Mouse (Mus musculus) MEL (cell line): Measurements from ENCODE around the gene Celsr1. TPM values are rescaled to one million over a fixed set of nuclear protein-coding genes. Genes with fewer than 3 reads are reported as not detected.

ENCODE experiments used
- DNase-seq: peaks from one replicate; pipeline ENCODE4 v3.0.0; 2011; ENCODE audit warnings: low read depth, low spot score
- H3K27ac ChIP-seq: 2 replicates; pipeline ENCODE4 v1.5.1; 2012; ENCODE audit warnings: low read depth, mild to moderate bottlenecking, control low read depth, low read length, moderate library complexity; ENCODE audit not compliant: control insufficient read depth
- H3K27me3 ChIP-seq, 2 experiments: fragments of 150-350 bp in 1 of 2; sonication (generic) in 1 of 2; 2 replicates each; pipeline ENCODE4 v1.6.1; 2012; ENCODE audit warnings: low read length in 2 of 2, mild to moderate bottlenecking in 2 of 2, improper control_type of control experiment in 1 of 2, moderate library complexity in 1 of 2; ENCODE audit not compliant: insufficient read depth in 2 of 2, control insufficient read depth in 1 of 2
- H3K36me3 ChIP-seq, 2 experiments: 2 replicates each; pipeline ENCODE4 v1.6.1; 2012 to 2014; ENCODE audit warnings: low read length in 2 of 2, improper control_type of control experiment in 1 of 2, inconsistent platforms in 1 of 2, mild to moderate bottlenecking in 1 of 2; ENCODE audit not compliant: insufficient read depth in 2 of 2, control insufficient read depth in 1 of 2
- H3K4me1 ChIP-seq, 2 experiments: fragments of 150-350 bp in 1 of 2; sonication (generic) in 1 of 2; 2 replicates each; pipeline ENCODE4 v1.6.1; 2012; ENCODE audit warnings: low read length in 2 of 2, improper control_type of control experiment in 1 of 2, mild to moderate bottlenecking in 1 of 2; ENCODE audit not compliant: insufficient read depth in 2 of 2, control insufficient read depth in 1 of 2
- H3K4me3 ChIP-seq, 2 experiments: fragments of 150-350 bp in 1 of 2; sonication (generic) in 1 of 2; 2 replicates each; pipeline ENCODE4 v1.5.1; 2012; ENCODE audit warnings: low read depth in 2 of 2, low read length in 2 of 2, mild to moderate bottlenecking in 2 of 2, moderate library complexity in 2 of 2, control low read depth in 1 of 2, improper control_type of control experiment in 1 of 2; ENCODE audit not compliant: control insufficient read depth in 1 of 2, insufficient read depth in 1 of 2
- H3K79me2 ChIP-seq: 2 replicates; pipeline ENCODE4 v1.6.1; 2012; ENCODE audit warnings: mild to moderate bottlenecking, low read length, moderate library complexity; ENCODE audit not compliant: control insufficient read depth, poor library complexity, insufficient read depth
- H3K9ac ChIP-seq: 2 replicates; pipeline ENCODE4 v1.6.1; 2012; ENCODE audit warnings: low read depth, mild to moderate bottlenecking, control low read depth, low read length, moderate library complexity; ENCODE audit not compliant: control insufficient read depth, poor library complexity, severe bottlenecking
- H3K9me3 ChIP-seq: fragments of 150-350 bp; sonication (generic); replicated peaks from 2 replicates; pipeline ENCODE4 v1.6.1; 2012; ENCODE audit warnings: mild to moderate bottlenecking, low read length, improper control_type of control experiment, moderate library complexity; ENCODE audit not compliant: insufficient read depth
- BHLHE40 ChIP-seq: IDR thresholded peaks from 2 replicates; pipeline ENCODE4 v1.6.1; 2012; ENCODE audit warnings: low read depth, mild to moderate bottlenecking, inconsistent platforms, low read length, improper control_type of control experiment, borderline replicate concordance
- CHD2 ChIP-seq: IDR thresholded peaks from 2 replicates; pipeline ENCODE4 v1.6.1; 2011; ENCODE audit warnings: low read length, improper control_type of control experiment
- CTCF ChIP-seq, 3 experiments: IDR thresholded peaks in 2 of 3; conservative IDR thresholded peaks in 1 of 3; 2 replicates each; pipeline ENCODE4 v1.5.1; 2011 to 2012; ENCODE audit warnings: low read length in 3 of 3, low read depth in 2 of 3, mild to moderate bottlenecking in 2 of 3, improper control_type of control experiment in 1 of 3, inconsistent platforms in 1 of 3, mixed read lengths in 1 of 3, moderate library complexity in 1 of 3; ENCODE audit not compliant: control insufficient read depth in 1 of 3, insufficient read depth in 1 of 3, poor library complexity in 1 of 3, severe bottlenecking in 1 of 3
- E2F4 ChIP-seq: IDR thresholded peaks from 2 replicates; pipeline ENCODE4 v1.6.1; 2011; ENCODE audit warnings: low read depth, low read length, improper control_type of control experiment, borderline replicate concordance
- EP300 ChIP-seq, 2 experiments: IDR thresholded peaks; 2 replicates each; pipeline ENCODE4 v1.6.1; 2011; ENCODE audit warnings: improper control_type of control experiment in 2 of 2, low read length in 2 of 2, low read depth in 1 of 2, mild to moderate bottlenecking in 1 of 2
- ETS1 ChIP-seq: IDR thresholded peaks from 2 replicates; pipeline ENCODE4 v1.6.1; 2012; ENCODE audit warnings: low read depth, mild to moderate bottlenecking, inconsistent platforms, low read length, improper control_type of control experiment, moderate library complexity
- GATA1 ChIP-seq: IDR thresholded peaks from 2 replicates; pipeline ENCODE4 v1.6.1; 2011; ENCODE audit warnings: low read depth, low read length, improper control_type of control experiment
- KAT2A ChIP-seq: conservative IDR thresholded peaks from 2 replicates; pipeline ENCODE4 v1.6.1; 2012; ENCODE audit warnings: low read depth, low read length, improper control_type of control experiment, inconsistent platforms
- MAX ChIP-seq: IDR thresholded peaks from 2 replicates; pipeline ENCODE4 v1.6.1; 2011; ENCODE audit warnings: low read length, improper control_type of control experiment
- MAZ ChIP-seq: IDR thresholded peaks from 2 replicates; pipeline ENCODE4 v1.6.1; 2012; ENCODE audit warnings: low read depth, mild to moderate bottlenecking, inconsistent platforms, low read length, improper control_type of control experiment
- MEF2A ChIP-seq: IDR thresholded peaks from 2 replicates; pipeline ENCODE4 v1.6.1; 2014; ENCODE audit warnings: low read depth, mild to moderate bottlenecking, inconsistent platforms, low read length, improper control_type of control experiment; ENCODE audit not compliant: poor library complexity, insufficient replicate concordance, severe bottlenecking; ENCODE audit errors: extremely low read depth
- MXI1 ChIP-seq: IDR thresholded peaks from 2 replicates; pipeline ENCODE4 v1.6.1; 2011; ENCODE audit warnings: mild to moderate bottlenecking, low read depth, low read length, improper control_type of control experiment
- NELFE ChIP-seq: IDR thresholded peaks from 2 replicates; pipeline ENCODE4 v1.6.1; 2011; ENCODE audit warnings: low read depth, low read length, improper control_type of control experiment
- POLR2A ChIP-seq, 2 experiments: IDR thresholded peaks; 2 replicates each; pipeline ENCODE4 v1.6.1; 2011 to 2012; ENCODE audit warnings: low read length in 2 of 2, mild to moderate bottlenecking in 2 of 2, control low read depth in 1 of 2, improper control_type of control experiment in 1 of 2, low read depth in 1 of 2, moderate library complexity in 1 of 2; ENCODE audit not compliant: control insufficient read depth in 1 of 2, insufficient read depth in 1 of 2, poor library complexity in 1 of 2
- RAD21 ChIP-seq: IDR thresholded peaks from 2 replicates; pipeline ENCODE4 v1.6.1; 2011; ENCODE audit warnings: mild to moderate bottlenecking, low read depth, low read length, improper control_type of control experiment
- RCOR1 ChIP-seq: IDR thresholded peaks from 2 replicates; pipeline ENCODE4 v1.6.1; 2012; ENCODE audit warnings: low read depth, mild to moderate bottlenecking, inconsistent platforms, low read length, improper control_type of control experiment
- SIN3A ChIP-seq: IDR thresholded peaks from 2 replicates; pipeline ENCODE4 v1.6.1; 2012; ENCODE audit warnings: low read length, improper control_type of control experiment, inconsistent platforms
- SMC3 ChIP-seq: IDR thresholded peaks from 2 replicates; pipeline ENCODE4 v1.6.1; 2011; ENCODE audit warnings: low read depth, low read length, improper control_type of control experiment
- TBP ChIP-seq: IDR thresholded peaks from 2 replicates; pipeline ENCODE4 v1.8.0; 2011; ENCODE audit warnings: low read depth, low read length, improper control_type of control experiment
- UBTF ChIP-seq: IDR thresholded peaks from 2 replicates; pipeline ENCODE4 v1.6.1; 2012; ENCODE audit warnings: low read depth, mild to moderate bottlenecking, inconsistent platforms, low read length, improper control_type of control experiment, moderate library complexity, borderline replicate concordance; ENCODE audit not compliant: insufficient read depth
- ZC3H11A ChIP-seq: IDR thresholded peaks from 2 replicates; pipeline ENCODE4 v1.6.1; 2012; ENCODE audit warnings: low read depth, mild to moderate bottlenecking, inconsistent platforms, low read length, improper control_type of control experiment
- ZMIZ1 ChIP-seq: IDR thresholded peaks from 2 replicates; pipeline ENCODE4 v1.6.1; 2012; ENCODE audit warnings: low read depth, mild to moderate bottlenecking, inconsistent platforms, low read length, improper control_type of control experiment, moderate library complexity
- ZNF384 ChIP-seq: IDR thresholded peaks from 2 replicates; pipeline ENCODE4 v1.6.1; 2012; ENCODE audit warnings: low read depth, mild to moderate bottlenecking, inconsistent platforms, low read length, improper control_type of control experiment
- polyA plus RNA-seq, 2 experiments: library from polyadenylated mRNA; stranded (reverse) in 1 of 2; unstranded in 1 of 2; fragments of >175 nt in 1 of 2; fragments of >200 nt in 1 of 2; gene quantifications; 2 replicates each; pipeline versions ENCODE4 v1.2.1 to v1.2.4; 2012; ENCODE audit warnings: low replicate concordance in 2 of 2, low read depth in 1 of 2; ENCODE audit not compliant: insufficient read length in 2 of 2, insufficient read depth in 1 of 2, missing spikeins in 1 of 2
- total RNA-seq: library from RNA; depleted of rRNA; stranded (reverse); fragments of 300-350 nt; gene quantifications from 2 replicates; pipeline ENCODE4 v1.2.3, GENCODE M21; 2012

The Celsr1 gene
- total and polyA plus RNA-seq, 3 experiments, result 0.12 to 0.42 TPM; not detected in 1

GRCm38 (mm10) chr15:85908660-85909491, 124.7 kb downstream of the Celsr1 start:
- no peak for DNase-seq
- Histone ChIP-seq H3K27ac (no peak overlapping the region), H3K27me3 (no peaks in the 10 kb centered on the region)

GRCm38 (mm10) chr15:85903826-85904225, 129.8 kb downstream of the Celsr1 start:
- TF ChIP-seq RAD21 (peak; percentile 48), ZC3H11A (peak; percentile 32; the same call in 1 of the 2 replicates), GATA1 (no peak), CTCF (IDR thresholded peaks at IDR 0.05 in 2 of 3, conservative IDR thresholded peaks at IDR 0.05 in 1 of 3; ENCODE audit: control insufficient read depth in 1 of 3, insufficient read depth in 1 of 3, low read depth in 2 of 3, low read length in 3 of 3, poor library complexity in 1 of 3, severe bottlenecking in 1 of 3) (peak; percentile 50 to 81 (median 68)), SMC3 (peak; percentile 74), MAX (no peak)
- Histone ChIP-seq H3K27ac (no peak overlapping the region), H3K9me3 (no peaks in the 10 kb centered on the region), H3K4me1 (peaks cover 0 to 21% of the 10 kb centered on the region in 2 experiments; a peak in 3 of 4 replicates), H3K36me3 (peaks cover 0 to 2% of the 10 kb centered on the region in 2 experiments; a peak in 1 of 4 replicates), H3K79me2 (no peaks in the 10 kb centered on the region), H3K4me3 (no peak overlapping the region), H3K27me3 (no peaks in the 10 kb centered on the region), H3K9ac (no peak overlapping the region)
- peak; percentile 33 for DNase-seq

More at GRCm38 (mm10) chr15:85908660-85909491, 124.7 kb downstream of the Celsr1 start:
- Histone ChIP-seq H3K79me2 (no peaks in the 10 kb centered on the region), H3K4me3 (no peak overlapping the region), H3K9ac (no peak overlapping the region)
- TF ChIP-seq UBTF (no peak), ETS1 (no peak), CHD2 (no peak), TBP (no peak), BHLHE40 (no peak)
- TF ChIP-seq, all 39 proteins: peak for 0
- Histone ChIP-seq H3K9me3 (no peaks in the 10 kb centered on the region), H3K36me3 (no peaks in the 10 kb centered on the region), H3K4me1 (peaks cover 0 to 17% of the 10 kb centered on the region in 2 experiments; a peak in 2 of 4 replicates)

- H3K36me3 ChIP-seq, result peaks cover 0 to 2% of the 10 kb centered on the region in 2 experiments; a peak in 1 of 4 replicates
- H3K9me3 ChIP-seq, result no peaks in the 10 kb centered on the region
- H3K4me3 ChIP-seq, result peak overlapping the region; percentile 65 to 74
- TF ChIP-seq MXI1, result peak; percentile 28; the same call in 1 of the 2 replicates
- TF ChIP-seq POLR2A (IDR thresholded peaks at IDR 0.05; ENCODE audit: control insufficient read depth in 1 of 2, insufficient read depth in 1 of 2, low read depth in 1 of 2, low read length in 2 of 2, poor library complexity in 1 of 2), result peak in 1 of 2 experiments; percentile 58; a peak in 2 of 4 replicates
- TF ChIP-seq ETS1, result peak; percentile 40; the same call in 1 of the 2 replicates
- TF ChIP-seq ZNF384, result no peak
- peak; percentile 90 for TF ChIP-seq MAZ
- TF ChIP-seq GATA1, result peak; percentile 97
- peak; percentile 77 for TF ChIP-seq SIN3A
- TF ChIP-seq E2F4, result no peak
- TF ChIP-seq RCOR1, result peak; percentile 43; the same call in 1 of the 2 replicates
- no peak for TF ChIP-seq ZMIZ1
- TF ChIP-seq NELFE, result peak; percentile 31; the same call in 1 of the 2 replicates
- TF ChIP-seq RAD21, result no peak
- peak; percentile 73 to 74 for TF ChIP-seq EP300 (IDR thresholded peaks at IDR 0.05; ENCODE audit: low read depth in 1 of 2, low read length in 2 of 2)
- TF ChIP-seq KAT2A, result no peak
- no peak for TF ChIP-seq MEF2A
- peak; percentile 42; the same call in 1 of the 2 replicates for TF ChIP-seq TBP
- TF ChIP-seq, all 39 proteins: peak for 10
- Histone ChIP-seq H3K9ac (peak overlapping the region; percentile 64), H3K27ac (peak overlapping the region; percentile 18; the same call in 1 of the 2 replicates), H3K4me1 (peaks cover 0 to 19% of the 10 kb centered on the region in 2 experiments; a peak in 3 of 4 replicates), H3K79me2 (no peaks in the 10 kb centered on the region), H3K27me3 (no peaks in the 10 kb centered on the region)
- DNase-seq, result peak; percentile 88
These were observed 131.1 kb downstream of the Celsr1 start for GRCm38 (mm10) chr15:85902505-85902904.
